Mouse (Mus musculus) frontal cortex, postnatal 36 days (tissue): ENCODE data around the gene Pnpla5.
"Not testable (repeated sequence)": the region's sequence is repeated elsewhere in the genome, so short reads cannot be mapped to it uniquely, and the experiment has no call there.

Source experiments
- DNase-seq, 2 experiments: peaks; one replicate each; pipeline ENCODE4 v3.0.0; 2022; ENCODE audit warnings: low spot score in 2 of 2

Pnpla5 gene

DNA sequence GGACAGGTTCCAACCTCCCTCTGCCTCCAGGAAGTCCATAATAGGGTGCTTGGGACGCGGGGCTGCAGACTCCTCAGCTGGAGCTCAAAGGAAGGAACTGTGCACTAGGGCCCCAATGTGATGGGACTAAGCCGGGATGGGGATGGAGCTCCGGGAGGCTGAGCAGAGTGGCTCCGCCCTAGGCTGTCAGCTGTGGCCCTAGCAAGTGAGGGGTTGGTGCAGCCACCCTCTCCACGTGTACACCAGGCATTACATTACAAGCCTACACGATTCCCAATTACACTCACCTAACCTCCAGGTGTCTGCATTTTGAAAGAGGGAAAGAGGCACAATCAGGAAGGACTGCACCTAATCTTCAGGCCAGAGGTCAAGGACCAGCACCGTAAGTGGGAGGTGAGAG lies at the start of gene Pnpla5:
Pnpla5 (minus strand) TSS at position 101 of the 400 bp plus-strand sequence.
- DNase-seq = no peak

DNA sequence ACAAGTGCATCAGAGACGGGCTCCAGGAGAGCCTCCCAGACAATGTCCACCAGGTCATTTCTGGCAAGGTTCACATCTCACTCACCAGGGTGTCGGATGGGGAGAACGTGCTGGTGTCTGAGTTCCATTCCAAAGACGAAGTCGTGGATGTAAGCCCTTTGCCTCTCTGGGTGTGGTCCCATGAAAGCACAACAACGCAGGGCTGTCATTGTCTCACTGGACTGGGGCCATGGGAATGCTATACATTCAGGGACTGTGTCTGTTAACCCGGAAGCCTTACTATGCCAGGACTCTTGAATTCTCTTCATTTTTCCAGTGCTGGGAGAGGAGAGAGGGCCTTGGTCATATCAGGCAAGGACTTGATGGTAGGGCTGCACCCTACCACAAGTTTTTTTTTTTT lies 48.2 kb upstream of the Pnpla5 start:
- no peak for DNase-seq

- DNase-seq = no peak
Observed at GRCm38 (mm10) chr15:84169511-84169910, 46.5 kb upstream of the Pnpla5 start.

DNA sequence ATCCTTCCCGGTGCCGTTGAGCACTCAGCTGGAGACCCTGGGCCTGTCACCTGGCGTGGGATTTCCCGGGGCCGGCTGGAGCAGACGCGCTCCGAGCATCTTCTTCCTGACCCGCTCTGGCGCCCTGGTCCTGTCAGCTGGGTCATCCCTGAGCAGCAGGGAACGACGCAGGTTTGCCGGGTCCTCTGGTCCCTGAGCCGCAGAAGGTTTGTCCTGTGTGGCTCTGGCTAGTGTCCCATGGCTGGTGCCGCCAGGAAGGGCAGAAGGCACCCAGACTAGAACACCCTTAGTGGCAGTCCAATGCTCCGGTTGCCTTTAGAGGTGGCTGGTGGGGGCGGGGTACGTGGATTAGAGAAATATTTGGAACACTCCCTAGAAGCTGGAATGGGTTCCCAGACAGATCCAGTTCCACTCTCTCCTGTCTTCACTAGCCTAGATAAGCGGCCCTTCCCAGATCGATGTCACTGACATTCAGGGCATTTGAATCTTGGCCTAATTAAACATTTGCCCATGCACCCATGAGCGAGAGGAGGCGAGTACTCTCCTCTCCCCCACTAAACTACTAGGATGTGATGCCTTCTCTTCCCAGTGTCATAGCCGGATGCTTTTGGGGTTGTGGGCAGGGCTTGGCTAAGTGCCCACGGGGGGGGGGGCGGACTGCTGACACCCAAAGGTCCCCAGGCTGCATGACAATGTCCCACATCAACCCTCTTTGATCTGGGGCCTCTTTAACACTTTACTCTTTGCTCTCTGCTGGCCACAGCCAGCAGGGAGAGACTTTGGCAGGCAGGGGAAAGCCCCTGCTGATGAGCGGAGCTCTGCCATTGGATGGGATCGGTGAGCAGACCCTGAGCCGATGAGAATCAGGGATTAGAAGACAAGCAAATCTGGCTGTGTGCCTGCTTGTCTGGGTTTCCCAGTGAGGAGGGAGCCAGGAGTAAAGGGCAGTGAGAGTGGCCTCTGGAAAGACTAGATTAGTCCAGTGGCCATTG lies 45.5 kb upstream of the Pnpla5 start:
- no peak for DNase-seq

DNA sequence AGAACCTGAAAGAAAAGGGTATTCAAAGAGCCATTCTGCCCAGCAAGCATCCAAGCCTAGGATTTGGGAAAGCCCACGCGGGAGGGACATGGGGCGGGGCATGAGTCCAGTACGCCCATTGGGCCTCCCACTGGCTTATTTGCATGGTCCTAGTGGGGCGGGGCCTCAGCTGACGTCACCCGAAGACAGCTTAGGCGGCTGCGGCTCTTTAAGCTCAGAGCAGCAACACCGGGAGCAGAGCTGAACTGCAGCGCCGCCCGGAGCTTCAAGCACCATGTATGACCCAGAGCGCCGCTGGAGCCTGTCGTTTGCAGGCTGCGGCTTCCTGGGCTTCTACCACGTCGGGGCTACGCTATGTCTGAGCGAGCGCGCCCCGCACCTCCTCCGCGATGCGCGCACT lies 44.6 kb upstream of the Pnpla5 start, which contains the start of gene Pnpla3:
Pnpla3 (plus strand) TSS at position 238 of the 400 bp plus-strand sequence.
- peak; percentile 95 to 99 for DNase-seq

GRCm38 (mm10) chr15:84166818-84167217 lies 43.8 kb upstream of the Pnpla5 start:
- no peak for DNase-seq

DNA sequence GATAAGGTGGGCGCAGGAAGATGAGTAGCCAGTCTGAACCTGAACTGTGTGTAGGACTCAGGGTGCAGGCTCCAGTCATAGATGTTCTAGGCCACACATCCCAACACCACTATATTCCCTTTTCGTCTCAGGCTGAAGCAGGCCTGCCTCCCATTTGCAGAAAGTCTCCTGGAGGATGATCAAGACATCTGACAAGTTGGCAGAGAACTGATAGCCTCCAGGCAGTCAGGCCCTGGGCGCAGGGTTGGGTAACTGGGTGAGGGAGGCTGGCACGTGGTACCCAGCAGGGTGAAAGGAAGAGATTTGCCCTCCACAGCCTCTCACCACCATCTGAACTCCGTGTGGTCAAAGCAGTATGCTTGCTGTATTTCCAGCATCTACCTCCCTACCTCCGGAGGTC lies 38.9 kb upstream of the Pnpla5 start:
- DNase-seq = no peak

DNA sequence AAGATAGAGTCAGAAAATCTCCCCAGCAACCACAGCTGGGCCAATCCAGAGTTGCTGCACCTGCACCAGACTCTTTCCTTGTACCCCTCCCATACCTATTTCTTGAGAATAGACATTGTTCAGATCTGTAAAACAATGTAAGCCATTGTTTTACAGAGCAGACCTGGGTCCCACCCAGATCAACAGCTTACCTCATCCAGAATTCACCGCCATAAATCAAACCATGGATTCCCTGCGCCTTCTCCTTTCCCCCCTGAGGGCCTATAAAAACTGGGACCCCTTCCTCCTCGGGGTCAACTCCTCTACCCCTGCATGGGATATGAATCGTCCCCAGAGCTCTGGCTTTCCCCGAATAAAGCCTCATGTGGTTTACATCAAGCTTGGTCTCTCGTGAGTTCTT lies 34.6 kb upstream of the Pnpla5 start:
- DNase-seq = not testable (repeated sequence)

DNA sequence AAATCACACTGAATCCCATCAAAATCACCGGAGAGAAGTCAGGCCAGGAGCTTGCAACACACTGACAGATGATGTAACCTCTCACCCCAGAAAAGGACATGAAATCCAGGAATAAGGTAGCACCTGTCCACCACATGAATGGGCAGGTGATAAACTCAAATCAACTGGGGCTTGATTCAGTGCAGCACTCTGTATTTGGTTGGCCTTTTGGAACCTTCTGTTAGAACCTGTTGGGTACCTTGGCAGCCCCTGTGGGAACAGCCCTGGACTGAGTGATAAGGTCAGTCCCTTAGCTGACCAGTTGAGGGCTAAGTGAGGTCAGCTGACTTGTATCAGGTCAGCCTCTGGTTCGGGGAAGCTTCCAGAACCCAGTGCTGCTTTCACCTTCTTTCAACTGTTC lies 33.2 kb upstream of the Pnpla5 start:
- no peak for DNase-seq

DNA sequence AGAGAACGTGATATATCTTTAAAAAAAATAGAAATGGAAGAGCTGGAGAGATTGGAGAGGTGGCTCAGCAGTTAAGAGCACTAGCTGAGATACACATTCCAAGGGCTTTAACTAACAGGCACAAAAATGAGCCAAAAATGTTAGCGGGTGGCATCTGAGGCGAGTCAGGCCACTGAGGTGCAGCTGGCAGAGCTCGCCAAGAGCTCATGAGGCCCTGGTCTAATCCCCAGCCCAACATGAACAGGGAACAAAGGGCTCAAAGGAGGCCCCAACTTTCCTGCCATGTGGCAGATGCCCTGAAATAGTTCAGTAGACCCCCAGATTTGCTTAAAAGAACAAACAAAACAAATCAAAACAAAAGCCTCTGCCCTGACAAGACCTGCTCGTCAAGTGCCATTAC lies 18.0 kb upstream of the Pnpla5 start:
- DNase-seq = no peak

GRCm38 (mm10) chr15:84140109-84140508 lies 17.1 kb upstream of the Pnpla5 start:
- DNase-seq = no peak

- DNase-seq = no peak
Observed at GRCm38 (mm10) chr15:84139592-84140005, 16.6 kb upstream of the Pnpla5 start.

DNA sequence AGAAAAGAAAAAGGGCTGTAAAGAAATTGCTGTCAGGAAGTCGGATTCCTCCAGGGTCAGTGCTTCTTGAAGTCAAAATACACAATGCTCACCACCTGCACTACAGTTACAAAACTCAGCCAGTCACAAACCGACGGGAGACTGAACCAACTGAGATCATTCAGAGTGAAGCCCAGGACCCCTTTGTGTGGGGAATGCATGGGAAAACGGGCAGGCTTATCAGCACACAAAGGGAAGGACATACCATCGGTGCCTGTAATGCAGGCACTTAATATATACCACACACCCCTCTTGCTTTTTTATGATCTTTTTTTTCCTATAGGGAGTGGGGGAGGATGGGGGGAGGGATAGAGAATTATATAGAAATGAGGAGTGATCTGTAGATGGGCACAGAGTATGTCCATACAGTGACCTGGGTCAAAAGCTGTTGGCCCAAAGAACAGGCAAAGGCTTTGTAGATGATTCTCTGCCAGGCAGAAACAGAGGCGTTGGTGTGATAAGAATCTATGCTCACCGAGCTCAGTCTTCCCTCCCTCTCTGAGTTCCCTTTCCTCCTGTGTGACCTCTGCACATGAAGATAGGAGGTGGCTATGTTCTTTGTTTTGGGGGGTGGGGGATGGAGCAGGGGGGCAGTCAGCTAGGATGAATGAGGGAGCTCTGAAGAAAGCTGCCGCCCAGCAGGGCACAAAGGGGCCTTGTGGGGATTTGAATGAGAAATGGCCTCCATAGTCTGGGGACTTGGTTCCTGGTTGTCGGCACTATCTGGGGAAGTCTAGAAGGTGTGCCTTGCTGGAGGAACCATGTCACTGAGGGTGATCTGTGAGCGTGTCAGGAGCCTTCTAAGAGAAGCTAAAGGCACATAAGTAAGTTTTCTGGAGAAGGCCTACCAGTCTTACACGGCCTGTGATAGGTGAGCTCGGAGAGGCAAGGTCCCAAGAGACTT lies 13.8 kb upstream of the Pnpla5 start:
- DNase-seq = no peak

- DNase-seq = no peak
Observed at GRCm38 (mm10) chr15:84135472-84135871, 12.5 kb upstream of the Pnpla5 start.

- no peak for DNase-seq
Observed at GRCm38 (mm10) chr15:84133440-84133839, 10.5 kb upstream of the Pnpla5 start.

DNA sequence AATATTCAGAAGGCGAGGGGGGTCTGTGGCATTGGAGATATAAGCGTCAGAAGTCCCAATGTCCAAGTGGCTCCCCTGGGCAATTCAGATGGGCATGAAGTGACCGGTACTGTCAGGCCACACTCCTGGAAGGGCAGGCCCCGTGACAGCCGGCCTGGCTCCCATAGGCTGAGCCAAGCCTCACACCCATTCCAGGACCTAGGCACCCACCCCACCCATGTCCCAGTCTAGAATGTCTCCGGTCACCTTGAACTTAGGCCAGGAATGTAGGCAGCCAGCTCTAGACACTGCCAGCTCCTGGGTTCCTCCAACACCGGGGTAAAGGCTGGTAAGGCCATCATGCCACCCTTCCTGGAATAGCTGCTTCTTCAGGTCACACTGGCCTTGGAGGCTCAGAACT lies 9.0 kb upstream of the Pnpla5 start:
- DNase-seq = no peak

- peak in 1 of 2 experiments; percentile 10 for DNase-seq
Observed at GRCm38 (mm10) chr15:84131096-84131786, 8.3 kb upstream of the Pnpla5 start.

- DNase-seq = no peak
Observed at GRCm38 (mm10) chr15:84126871-84127270, 3.9 kb upstream of the Pnpla5 start.

- no peak for DNase-seq
Observed at GRCm38 (mm10) chr15:84126447-84126846, 3.5 kb upstream of the Pnpla5 start.

GRCm38 (mm10) chr15:84124086-84124485 lies 1.1 kb upstream of the Pnpla5 start:
- no peak for DNase-seq

DNA sequence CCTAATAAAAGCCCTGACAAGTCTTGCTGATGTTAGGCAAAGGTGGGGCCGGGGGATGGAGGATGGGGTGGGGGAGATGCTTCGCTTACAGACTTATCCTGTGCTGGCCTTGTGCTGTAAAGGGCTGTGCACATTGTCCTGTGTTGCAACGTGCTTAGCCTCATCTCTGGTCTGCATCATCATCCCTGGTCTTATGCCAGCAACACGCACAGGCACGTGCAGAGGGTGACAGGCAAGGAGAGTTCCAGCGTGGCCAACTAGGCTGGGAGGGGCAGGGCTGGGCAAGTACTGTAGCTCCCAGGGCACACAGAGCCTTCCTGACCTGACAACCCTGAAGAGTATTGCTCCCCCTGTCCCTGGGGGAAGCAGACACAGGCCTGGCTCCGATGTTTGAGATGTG lies 1.9 kb downstream of the Pnpla5 start:
- DNase-seq = no peak

DNA sequence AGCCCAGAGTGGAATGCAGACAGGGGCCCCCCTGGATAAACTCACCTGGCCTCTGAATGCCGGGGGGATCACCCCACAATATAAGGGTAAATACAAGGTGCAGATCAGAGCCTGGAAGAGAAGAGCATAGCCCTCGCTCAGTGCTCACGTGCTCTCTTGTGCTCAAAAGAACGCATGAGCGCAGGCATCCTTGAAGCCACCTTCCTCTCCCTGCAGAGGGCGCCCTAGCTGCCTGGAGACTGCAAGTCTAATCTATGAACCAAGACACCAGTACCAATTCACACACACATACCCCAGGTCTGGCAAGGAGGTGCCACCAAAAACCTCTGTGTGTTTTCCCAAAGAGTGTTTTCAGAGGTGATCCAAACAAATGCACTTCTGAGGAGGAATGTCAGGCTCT lies 2.4 kb downstream of the Pnpla5 start:
- no peak for DNase-seq
